Mouse (Mus musculus) liver, adult 2 months (tissue): Measurements from ENCODE around the gene Arpc1a. TPM values are rescaled to one million over a fixed set of nuclear protein-coding genes. Genes with fewer than 3 reads are reported as not detected.
A peak's percentile ranks its signal among the peaks of the same experiment; 100 is the strongest.

Experiments
- DNase-seq: peaks from one replicate; pipeline ENCODE4 v3.0.0-alpha.2; 2011; ENCODE audit warnings: low read depth, low spot score; ENCODE audit errors: extremely low read depth
- H3K27ac ChIP-seq: fragments of 200-500 bp; replicated peaks from 2 replicates; pipeline ENCODE4 v1.5.1; 2012; ENCODE audit warnings: low read depth, mild to moderate bottlenecking, control low read depth, inconsistent platforms, low read length; ENCODE audit not compliant: insufficient read depth
- H3K27me3 ChIP-seq: fragments of 200-500 bp; 2 replicates; pipeline ENCODE4 v1.6.1; 2012; ENCODE audit warnings: mild to moderate bottlenecking, moderate library complexity, low read length, inconsistent platforms; ENCODE audit not compliant: control insufficient read depth, insufficient read depth
- H3K36me3 ChIP-seq: fragments of 200-500 bp; 2 replicates; pipeline ENCODE4 v1.6.1; 2012; ENCODE audit warnings: low read length, inconsistent platforms; ENCODE audit not compliant: control insufficient read depth, insufficient read depth
- H3K4me1 ChIP-seq: fragments of 200-500 bp; 2 replicates; pipeline ENCODE4 v1.6.1; 2011; ENCODE audit warnings: low read length; ENCODE audit not compliant: control insufficient read depth, insufficient read depth
- H3K4me3 ChIP-seq: fragments of 200-500 bp; 2 replicates; pipeline ENCODE4 v1.5.1; 2011; ENCODE audit warnings: low read depth, mild to moderate bottlenecking, control low read depth, low read length, moderate library complexity; ENCODE audit not compliant: insufficient read depth
- H3K79me2 ChIP-seq: fragments of 200-500 bp; 2 replicates; pipeline ENCODE4 v1.6.1; 2012; ENCODE audit warnings: inconsistent platforms, mild to moderate bottlenecking, low read length, moderate library complexity; ENCODE audit not compliant: control insufficient read depth, insufficient read depth
- H3K9ac ChIP-seq: fragments of 200-500 bp; 2 replicates; pipeline ENCODE4 v1.6.1; 2012; ENCODE audit warnings: low read depth, mild to moderate bottlenecking, control low read depth, inconsistent platforms, low read length
- CTCF ChIP-seq: fragments of 200-500 bp; IDR thresholded peaks from 2 replicates; pipeline ENCODE4 v1.5.1; 2011; ENCODE audit warnings: low read depth, low read length, control low read depth
- POLR2A ChIP-seq: fragments of 200-500 bp; IDR thresholded peaks from 2 replicates; pipeline ENCODE4 v1.6.1; 2011; ENCODE audit warnings: low read length, control low read depth; ENCODE audit not compliant: insufficient read depth; ENCODE audit errors: extremely low read depth
- WGBS: fragments of 180-500 bp; shearing (Covaris S2); methylation state at CpG from one replicate; pipeline ENCODE4 v1.1.7; 2018; 5-methylcytosine and 5-hydroxymethylcytosine counted together
- polyA plus RNA-seq: library from polyadenylated mRNA; depleted of rRNA; stranded (reverse); fragments of >200 nt; gene quantifications from 2 replicates; pipeline ENCODE4 v1.2.3, GENCODE M21; 2012
- total RNA-seq: library from RNA; depleted of rRNA; stranded (reverse); fragments of >200 nt; gene quantifications from 2 replicates; pipeline ENCODE4 v1.2.3, GENCODE M21; 2014

Gene Arpc1a
- total and polyA plus RNA-seq, 2 experiments: 36.0 to 64.7 TPM

DNA sequence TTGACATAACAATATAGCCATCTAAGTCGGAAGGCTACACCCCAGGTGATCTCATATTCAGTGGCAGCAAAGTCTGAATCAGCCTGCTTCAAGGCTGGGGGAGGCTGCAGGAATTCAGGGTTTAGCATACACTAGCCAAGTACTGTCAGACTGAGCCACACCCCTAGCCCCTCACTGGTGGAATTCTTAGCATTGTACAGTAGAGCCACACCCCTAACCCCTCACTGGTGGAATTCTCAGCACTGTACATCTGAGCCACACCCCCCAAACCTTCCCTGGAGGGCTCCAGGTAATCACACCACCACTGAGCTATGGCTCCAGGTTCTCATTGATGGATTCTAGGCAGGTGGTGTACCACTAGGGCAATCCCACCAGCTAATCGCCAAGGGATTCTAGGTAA, 24.1 kb upstream of the Arpc1a start:
- no peak overlapping the region for H3K27ac ChIP-seq
- H3K9ac ChIP-seq: no peak overlapping the region
- TF ChIP-seq POLR2A (no peak), CTCF (no peak)
- H3K79me2 ChIP-seq: no peaks in the 10 kb centered on the region
- DNase-seq: no peak
- no peaks in the 10 kb centered on the region for H3K36me3 ChIP-seq
- 88% methylated on average over 2 of the region's 2 CpGs for WGBS
- H3K27me3 ChIP-seq: no peaks in the 10 kb centered on the region
- no peaks in the 10 kb centered on the region for H3K4me1 ChIP-seq
- no peak overlapping the region for H3K4me3 ChIP-seq

DNA sequence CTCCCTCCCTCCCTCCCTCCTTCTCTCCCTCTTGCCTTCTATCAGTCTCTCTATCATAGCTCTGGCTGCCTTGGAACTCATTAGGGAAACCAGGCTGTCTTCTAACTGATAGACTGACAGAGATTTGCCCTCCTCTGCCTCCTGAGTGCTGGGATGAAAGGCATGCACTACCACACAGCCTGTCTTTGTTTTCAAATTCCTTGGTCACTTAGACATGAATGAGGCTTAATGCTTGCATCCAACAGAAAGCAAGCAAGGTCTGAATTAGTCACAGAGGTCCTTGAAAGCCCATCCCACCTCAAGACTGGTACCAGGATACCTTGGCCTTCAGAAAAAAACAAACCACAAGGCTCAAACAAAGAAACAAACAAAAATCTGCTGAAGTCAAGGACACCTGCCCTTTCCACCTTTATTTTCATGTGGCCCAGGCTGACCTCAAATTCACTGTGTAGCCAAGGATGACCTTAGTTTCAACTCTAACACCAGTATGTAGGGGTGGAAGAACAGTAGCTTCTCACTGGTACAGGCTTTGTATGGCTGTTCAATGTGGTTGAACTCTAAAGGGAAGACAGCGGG, 18.8 kb upstream of the Arpc1a start:
- no peak for TF ChIP-seq CTCF
- no peak for TF ChIP-seq POLR2A
- Histone ChIP-seq H3K9ac (no peak overlapping the region), H3K36me3 (no peaks in the 10 kb centered on the region), H3K27me3 (no peaks in the 10 kb centered on the region), H3K79me2 (no peaks in the 10 kb centered on the region), H3K4me1 (no peaks in the 10 kb centered on the region), H3K4me3 (no peak overlapping the region), H3K27ac (no peak overlapping the region)
- DNase-seq: no peak
- 93% methylated on average over 1 of the region's 1 CpGs for WGBS

DNA sequence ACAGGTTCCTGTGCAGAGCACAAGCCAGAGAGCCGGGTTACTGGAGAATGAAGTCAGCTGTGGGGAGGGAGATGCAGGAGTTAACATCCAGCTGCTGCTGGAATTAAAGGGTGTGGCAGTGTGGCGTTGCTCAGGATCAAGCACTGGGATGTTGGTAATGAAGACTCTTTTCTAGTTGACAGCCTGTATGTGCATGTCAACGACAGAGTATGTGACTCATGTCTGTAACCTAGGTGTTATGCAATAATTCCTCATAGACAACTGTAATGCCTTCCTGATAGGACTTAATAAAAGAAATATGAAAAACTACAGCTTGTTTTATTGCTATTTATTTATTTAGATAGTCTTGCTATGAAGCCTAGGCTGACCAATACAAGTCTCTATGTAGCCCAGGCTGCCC, 14.8 kb upstream of the Arpc1a start:
- Histone ChIP-seq H3K4me3 (no peak overlapping the region), H3K27me3 (no peaks in the 10 kb centered on the region), H3K9ac (no peak overlapping the region), H3K27ac (no peak overlapping the region), H3K4me1 (no peaks in the 10 kb centered on the region), H3K36me3 (no peaks in the 10 kb centered on the region), H3K79me2 (no peaks in the 10 kb centered on the region)
- WGBS: 59% methylated on average over 3 of the region's 3 CpGs
- no peak for DNase-seq
- TF ChIP-seq CTCF: no peak
- no peak for TF ChIP-seq POLR2A

DNA sequence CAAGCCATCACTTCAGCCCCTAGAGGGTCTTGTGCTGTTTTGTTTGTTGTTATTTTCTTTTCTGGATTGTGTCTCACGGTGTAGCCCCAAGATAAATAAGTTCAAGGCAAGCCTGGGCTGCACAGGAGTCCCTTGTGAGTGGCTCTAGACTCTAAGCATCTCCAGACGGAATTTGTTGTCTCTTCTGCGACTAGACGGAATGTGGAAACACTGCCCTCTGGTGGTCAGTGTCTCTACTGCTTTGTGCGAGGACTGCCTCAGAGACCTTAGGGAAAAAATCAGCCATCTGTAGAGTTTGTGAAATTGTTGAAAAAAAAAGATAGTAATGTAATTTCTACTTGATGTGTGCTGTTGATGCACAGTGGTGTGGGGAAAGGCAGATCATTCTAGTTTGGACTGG, 13.9 kb upstream of the Arpc1a start:
- H3K4me1 ChIP-seq: no peaks in the 10 kb centered on the region
- TF ChIP-seq POLR2A: no peak
- peak; percentile 75 for TF ChIP-seq CTCF
- H3K36me3 ChIP-seq: no peaks in the 10 kb centered on the region
- 1% methylated on average over 5 of the region's 5 CpGs for WGBS
- no peaks in the 10 kb centered on the region for H3K79me2 ChIP-seq
- no peak overlapping the region for H3K9ac ChIP-seq
- DNase-seq: peak; percentile 37
- no peak overlapping the region for H3K4me3 ChIP-seq
- no peak overlapping the region for H3K27ac ChIP-seq
- no peaks in the 10 kb centered on the region for H3K27me3 ChIP-seq

DNA sequence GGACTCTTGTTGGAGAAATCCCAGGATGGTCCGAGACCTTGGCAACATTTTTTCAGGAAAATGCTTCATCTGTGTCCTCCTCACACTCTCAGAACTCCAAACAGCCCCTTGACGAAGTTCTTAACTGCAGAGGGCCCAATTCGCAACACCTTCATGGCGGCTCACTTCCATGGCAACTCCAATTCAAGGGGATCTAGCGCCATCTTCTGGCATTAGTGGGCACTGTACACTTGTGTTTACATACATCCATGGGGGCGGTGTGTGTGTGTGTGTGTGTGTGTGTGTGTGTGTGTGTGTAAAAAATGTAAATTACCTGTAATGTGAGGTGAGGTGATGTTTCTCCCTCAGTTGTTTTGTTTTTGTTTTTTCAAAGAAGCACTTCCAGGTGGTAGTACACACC, 12.3 kb upstream of the Arpc1a start:
- Histone ChIP-seq H3K27ac (no peak overlapping the region), H3K4me3 (no peak overlapping the region), H3K79me2 (no peaks in the 10 kb centered on the region), H3K4me1 (no peaks in the 10 kb centered on the region), H3K27me3 (no peaks in the 10 kb centered on the region), H3K9ac (no peak overlapping the region), H3K36me3 (no peaks in the 10 kb centered on the region)
- 71% methylated on average over 6 of the region's 6 CpGs for WGBS
- TF ChIP-seq CTCF (0 out of 2 replicates have a peak, but pooled peaks have one; percentile 8), POLR2A (no peak)
- no peak for DNase-seq

DNA sequence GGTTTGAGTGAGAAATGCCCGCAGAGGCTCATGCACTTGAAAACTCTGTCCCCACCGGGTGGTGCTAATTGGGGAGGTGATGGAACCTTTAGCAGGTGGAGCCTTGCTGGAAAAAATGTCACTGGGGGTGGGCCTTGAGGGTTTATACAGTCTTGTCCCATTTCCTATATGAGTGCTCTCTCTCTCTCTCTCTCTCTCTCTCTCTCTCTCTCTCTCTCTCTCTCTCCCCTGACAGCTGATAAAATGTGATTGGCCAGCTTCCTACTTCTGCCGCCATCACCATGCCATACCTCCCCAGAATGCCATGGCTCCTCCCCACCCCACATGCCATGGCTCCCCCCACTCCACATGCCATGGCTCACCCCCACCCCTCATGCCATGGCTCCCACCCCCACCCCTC, 8.5 kb upstream of the Arpc1a start:
- no peaks in the 10 kb centered on the region for H3K27me3 ChIP-seq
- no peaks in the 10 kb centered on the region for H3K4me1 ChIP-seq
- no peaks in the 10 kb centered on the region for H3K79me2 ChIP-seq
- TF ChIP-seq POLR2A (no peak), CTCF (no peak)
- WGBS: 65% methylated on average over 3 of the region's 3 CpGs
- no peak overlapping the region for H3K4me3 ChIP-seq
- DNase-seq: no peak
- H3K9ac ChIP-seq: no peak overlapping the region
- H3K36me3 ChIP-seq: no peaks in the 10 kb centered on the region
- no peak overlapping the region for H3K27ac ChIP-seq
